Mouse (Mus musculus): Measurements from ENCODE around the gene Kncn. TPM values are rescaled to one million over a fixed set of nuclear protein-coding genes. Genes with fewer than 3 reads are reported as not detected.

The Kncn gene
- polyA plus RNA-seq, 1 experiment from 2014 or later = not detected

DNA sequence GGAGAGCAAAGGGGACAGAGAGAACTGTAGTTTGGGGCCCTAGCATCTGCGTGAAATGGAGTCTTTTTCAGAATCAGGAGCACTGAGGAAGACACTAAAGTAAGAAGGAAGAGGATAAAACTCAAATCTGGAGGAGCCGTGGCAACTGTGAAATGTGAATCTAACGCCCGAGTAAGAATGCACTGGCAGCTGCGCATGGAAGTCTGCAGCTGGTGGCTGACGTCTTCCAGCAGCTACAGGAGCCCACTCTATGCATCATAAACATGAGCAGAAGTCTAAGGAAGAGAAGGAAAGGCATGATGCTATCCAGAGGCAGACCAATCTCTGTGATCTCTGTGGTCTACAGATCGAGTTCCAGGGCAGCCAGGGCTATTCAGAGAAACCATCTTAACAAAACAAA is 43.4 kb downstream of the Kncn start:
- H3K9ac ChIP-seq (replicated peaks; ENCODE audit: low read depth, low read length) = no peak overlapping the region
- no peak overlapping the region for H3K27ac ChIP-seq (ENCODE audit: low read length)
- no peak overlapping the region for H3K4me2 ChIP-seq (replicated peaks; ENCODE audit: low read depth, low read length)
- H3K9me3 ChIP-seq (ENCODE audit: control insufficient read depth, low read depth, low read length) = no peaks in the 10 kb centered on the region
- no peak overlapping the region for H3K4me3 ChIP-seq (ENCODE audit: low read depth, low read length)
- no peak for ATAC-seq (ENCODE audit: insufficient number of reproducible peaks, insufficient read depth, low FRiP score, low read depth)
- WGBS = 44% methylated on average over 7 of the region's 7 CpGs
- no peaks in the 10 kb centered on the region for H3K36me3 ChIP-seq (ENCODE audit: control insufficient read depth, insufficient read depth, low read length)
- H3K27me3 ChIP-seq (ENCODE audit: control insufficient read depth, insufficient read depth, low read length) = peaks cover 36% of the 10 kb centered on the region
- no peaks in the 10 kb centered on the region for H3K4me1 ChIP-seq (ENCODE audit: control insufficient read depth, insufficient read depth, low read length)

DNA sequence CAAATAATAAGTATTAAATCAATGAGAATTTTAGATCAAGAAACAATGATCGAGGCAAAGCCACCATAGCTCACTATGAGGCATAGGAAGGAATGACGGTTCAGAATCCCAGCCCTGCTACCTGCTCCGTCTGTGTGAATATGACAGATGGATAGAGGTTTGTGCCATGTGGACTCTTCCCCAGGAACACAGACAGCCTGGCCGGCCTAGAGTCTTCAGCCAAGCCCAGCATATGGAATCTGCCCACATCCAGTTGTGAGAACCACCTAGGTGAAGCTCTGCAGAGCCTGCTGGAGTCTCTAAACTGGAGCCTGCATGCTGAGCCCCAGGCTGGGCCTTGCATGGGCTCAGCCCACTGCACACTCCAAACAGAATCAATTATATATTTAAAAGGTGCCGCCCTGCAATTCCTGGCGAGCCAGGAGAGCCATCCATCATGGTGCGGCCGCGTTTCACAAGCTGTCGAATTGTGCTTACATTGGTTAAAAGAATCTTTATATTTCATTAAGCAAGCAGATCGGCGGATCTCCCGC is 47.4 kb downstream of the Kncn start:
- 22% methylated on average over 13 of the region's 13 CpGs for WGBS
- no peaks in the 10 kb centered on the region for H3K9me3 ChIP-seq (ENCODE audit: control insufficient read depth, low read depth, low read length)

DNA sequence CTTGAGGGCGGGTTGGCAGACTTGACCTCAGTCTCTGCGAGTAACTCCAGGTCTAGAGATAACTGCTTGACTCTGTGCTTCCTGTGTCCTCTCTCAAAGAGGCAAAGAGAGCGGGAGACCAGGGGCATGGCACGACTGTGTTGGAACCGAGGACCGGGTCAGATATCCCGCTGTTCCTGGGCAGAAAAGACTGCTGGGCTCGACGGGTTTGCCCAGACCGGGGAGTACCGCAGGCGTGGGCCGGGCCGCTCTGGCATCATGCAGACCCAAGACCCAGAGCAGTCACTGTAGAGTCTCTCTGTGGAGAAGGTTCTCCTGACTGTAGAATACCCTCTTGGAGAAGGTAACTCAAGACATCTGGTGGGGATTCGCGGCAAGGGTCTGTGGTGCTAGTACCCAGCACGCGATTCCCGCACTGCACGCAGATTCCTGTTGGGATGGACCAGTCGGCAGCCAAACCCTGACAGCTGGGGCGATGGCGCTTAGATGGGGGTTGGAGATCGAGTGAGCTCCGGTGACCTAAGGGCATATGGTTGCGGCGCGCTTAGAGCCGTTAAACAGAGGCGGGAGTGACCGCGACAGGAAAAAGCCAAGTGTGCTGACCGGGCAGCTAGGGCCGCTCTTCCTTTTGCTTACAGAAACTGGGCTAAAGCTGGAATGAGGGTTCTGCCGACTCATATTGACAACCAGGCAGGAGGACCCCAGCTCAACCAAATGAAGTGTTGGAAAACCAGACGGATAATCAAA is 51.8 kb downstream of the Kncn start:
- Histone ChIP-seq H3K9ac (replicated peaks; ENCODE audit: low read depth, low read length) (no peak overlapping the region), H3K27me3 (ENCODE audit: control insufficient read depth, insufficient read depth, low read length) (peaks cover 77% of the 10 kb centered on the region), H3K4me3 (ENCODE audit: low read depth, low read length) (peak overlapping the region; percentile 2; the same call in 1 of the 2 replicates), H3K27ac (ENCODE audit: low read length) (no peak overlapping the region), H3K9me3 (ENCODE audit: control insufficient read depth, low read depth, low read length) (no peaks in the 10 kb centered on the region), H3K36me3 (ENCODE audit: control insufficient read depth, insufficient read depth, low read length) (no peaks in the 10 kb centered on the region), H3K4me2 (replicated peaks; ENCODE audit: low read depth, low read length) (no peak overlapping the region), H3K4me1 (ENCODE audit: control insufficient read depth, insufficient read depth, low read length) (no peaks in the 10 kb centered on the region; the same call in 1 of the 2 replicates)
- 1% methylated on average over 36 of the region's 36 CpGs for WGBS
- ATAC-seq (ENCODE audit: insufficient number of reproducible peaks, insufficient read depth, low FRiP score, low read depth) = no peak

More for the DNA sequence above, 47.4 kb downstream of the Kncn start:
- Histone ChIP-seq H3K27ac (ENCODE audit: low read length) (no peak overlapping the region), H3K4me2 (replicated peaks; ENCODE audit: low read depth, low read length) (no peak overlapping the region), H3K4me1 (ENCODE audit: control insufficient read depth, insufficient read depth, low read length) (no peaks in the 10 kb centered on the region), H3K9ac (replicated peaks; ENCODE audit: low read depth, low read length) (no peak overlapping the region), H3K36me3 (ENCODE audit: control insufficient read depth, insufficient read depth, low read length) (no peaks in the 10 kb centered on the region), H3K4me3 (ENCODE audit: low read depth, low read length) (no peak overlapping the region), H3K27me3 (ENCODE audit: control insufficient read depth, insufficient read depth, low read length) (peaks cover 70% of the 10 kb centered on the region)
- ATAC-seq (ENCODE audit: insufficient number of reproducible peaks, insufficient read depth, low FRiP score, low read depth) = no peak

DNA sequence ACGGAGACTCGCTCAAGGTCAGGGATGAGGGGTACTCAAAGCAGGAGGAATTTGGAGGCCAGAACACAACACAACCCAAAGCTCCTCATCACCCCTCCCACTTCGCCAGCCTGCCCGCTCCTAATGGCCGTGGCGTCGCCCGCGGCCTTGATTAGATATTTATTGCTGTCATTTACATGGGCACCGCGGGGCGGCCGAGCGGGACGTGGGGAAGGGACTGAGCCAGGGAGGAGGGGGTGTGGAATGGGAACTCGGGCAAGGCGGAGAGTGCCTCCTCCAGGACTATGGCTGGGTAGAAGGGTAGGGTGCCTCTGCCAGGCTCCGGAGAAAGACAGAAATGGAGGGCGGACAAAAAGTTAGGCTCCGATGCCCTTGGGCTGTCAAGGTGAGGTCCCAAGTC is 52.4 kb downstream of the Kncn start:
- no peak for ATAC-seq (ENCODE audit: insufficient number of reproducible peaks, insufficient read depth, low FRiP score, low read depth)
- no peaks in the 10 kb centered on the region for H3K36me3 ChIP-seq (ENCODE audit: control insufficient read depth, insufficient read depth, low read length)
- WGBS = 2% methylated on average over 20 of the region's 20 CpGs
- H3K4me1 ChIP-seq (ENCODE audit: control insufficient read depth, insufficient read depth, low read length) = no peaks in the 10 kb centered on the region; the same call in 1 of the 2 replicates
- H3K27me3 ChIP-seq (ENCODE audit: control insufficient read depth, insufficient read depth, low read length) = peaks cover 77% of the 10 kb centered on the region
- H3K4me2 ChIP-seq (replicated peaks; ENCODE audit: low read depth, low read length) = no peak overlapping the region
- H3K27ac ChIP-seq (ENCODE audit: low read length) = no peak overlapping the region
- H3K9ac ChIP-seq (replicated peaks; ENCODE audit: low read depth, low read length) = no peak overlapping the region
- peak overlapping the region; percentile 2; the same call in 1 of the 2 replicates for H3K4me3 ChIP-seq (ENCODE audit: low read depth, low read length)
- no peaks in the 10 kb centered on the region for H3K9me3 ChIP-seq (ENCODE audit: control insufficient read depth, low read depth, low read length)

DNA sequence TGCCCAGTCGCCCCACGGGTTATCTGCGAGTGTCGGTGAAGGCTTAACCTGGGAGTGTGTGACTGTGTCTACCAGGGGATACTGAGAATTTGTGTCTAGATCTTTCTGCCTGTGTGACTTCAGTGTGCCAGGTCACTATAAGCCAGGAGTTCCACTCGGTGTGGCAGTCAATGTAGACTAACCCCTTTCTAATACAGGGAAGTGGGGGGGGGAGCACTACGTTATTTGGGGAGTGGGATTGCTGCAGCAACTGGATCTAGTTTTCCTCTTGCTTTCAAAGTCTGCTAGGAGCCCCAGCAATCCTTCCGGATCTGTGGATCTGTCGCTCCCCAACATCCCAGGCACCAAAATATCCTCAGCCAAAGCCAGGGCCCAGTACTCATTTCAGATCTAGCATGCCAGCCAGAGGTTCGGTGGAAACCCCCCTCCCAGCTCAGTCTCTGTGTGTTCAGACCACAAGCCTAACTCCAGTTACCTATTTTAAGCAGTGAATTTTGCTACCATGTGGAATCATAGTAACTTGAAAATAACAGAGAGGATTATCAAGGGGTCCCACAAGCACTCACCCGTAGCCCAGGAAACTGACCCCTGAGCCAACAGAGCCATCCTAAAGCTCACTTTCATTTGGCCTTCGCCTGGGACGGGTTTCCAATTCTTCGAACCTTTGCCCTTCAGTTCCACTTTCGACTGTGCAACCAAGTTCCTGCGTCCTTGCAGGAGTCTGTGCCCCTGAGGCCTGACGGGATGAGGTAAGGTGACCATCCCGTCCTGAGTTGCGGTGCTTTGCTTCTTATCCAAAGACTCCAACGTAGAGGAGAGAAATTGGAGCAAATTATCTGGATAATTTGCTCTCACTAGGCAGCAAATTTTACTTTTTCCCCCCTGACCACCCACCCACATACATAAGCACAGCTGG is 53.1 kb downstream of the Kncn start:
- no peak overlapping the region for H3K4me3 ChIP-seq (ENCODE audit: low read depth, low read length)
- no peaks in the 10 kb centered on the region for H3K9me3 ChIP-seq (ENCODE audit: control insufficient read depth, low read depth, low read length)
- no peak for ATAC-seq (ENCODE audit: insufficient number of reproducible peaks, insufficient read depth, low FRiP score, low read depth)
- 6% methylated on average over 19 of the region's 19 CpGs for WGBS
- no peaks in the 10 kb centered on the region; the same call in 1 of the 2 replicates for H3K4me1 ChIP-seq (ENCODE audit: control insufficient read depth, insufficient read depth, low read length)
- H3K36me3 ChIP-seq (ENCODE audit: control insufficient read depth, insufficient read depth, low read length) = no peaks in the 10 kb centered on the region
- H3K4me2 ChIP-seq (replicated peaks; ENCODE audit: low read depth, low read length) = no peak overlapping the region
- no peak overlapping the region for H3K27ac ChIP-seq (ENCODE audit: low read length)
- H3K9ac ChIP-seq (replicated peaks; ENCODE audit: low read depth, low read length) = no peak overlapping the region
- peaks cover 77% of the 10 kb centered on the region for H3K27me3 ChIP-seq (ENCODE audit: control insufficient read depth, insufficient read depth, low read length)

GRCm38 (mm10) chr4:115938276-115939160 is 54.3 kb downstream of the Kncn start:
- Histone ChIP-seq H3K4me2 (replicated peaks; ENCODE audit: low read depth, low read length) (no peak overlapping the region), H3K36me3 (ENCODE audit: control insufficient read depth, insufficient read depth, low read length) (no peaks in the 10 kb centered on the region), H3K27ac (ENCODE audit: low read length) (no peak overlapping the region), H3K9ac (replicated peaks; ENCODE audit: low read depth, low read length) (no peak overlapping the region), H3K27me3 (ENCODE audit: control insufficient read depth, insufficient read depth, low read length) (peaks cover 77% of the 10 kb centered on the region), H3K9me3 (ENCODE audit: control insufficient read depth, low read depth, low read length) (no peaks in the 10 kb centered on the region), H3K4me1 (ENCODE audit: control insufficient read depth, insufficient read depth, low read length) (no peaks in the 10 kb centered on the region; the same call in 1 of the 2 replicates), H3K4me3 (ENCODE audit: low read depth, low read length) (no peak overlapping the region)
- ATAC-seq (ENCODE audit: insufficient number of reproducible peaks, insufficient read depth, low FRiP score, low read depth) = no peak
- WGBS = 2% methylated on average over 37 of the region's 37 CpGs

Data from stomach, embryonic 14.5 days (tissue).